Mouse (Mus musculus) cerebellum, adult 2 months (tissue): ENCODE results near the gene Nup188. TPM values are rescaled to one million over a fixed set of nuclear protein-coding genes. Genes with fewer than 3 reads are reported as not detected.

Source experiments
- DNase-seq, 2 experiments: peaks; one replicate each; pipeline ENCODE4 v3.0.0; 2021
- H3K27ac ChIP-seq: fragments of 200-500 bp; 2 replicates; pipeline ENCODE4 v1.5.1; 2012; ENCODE audit warnings: low read length, control low read depth, inconsistent platforms; ENCODE audit not compliant: insufficient read depth
- H3K27me3 ChIP-seq: fragments of 200-500 bp; 2 replicates; pipeline ENCODE4 v1.6.1; 2012; ENCODE audit warnings: inconsistent platforms, mild to moderate bottlenecking, low read length, moderate library complexity; ENCODE audit not compliant: control insufficient read depth, insufficient read depth
- H3K4me1 ChIP-seq: fragments of 200-500 bp; 2 replicates; pipeline ENCODE4 v1.6.1; 2011; ENCODE audit warnings: low read length; ENCODE audit not compliant: control insufficient read depth, insufficient read depth
- H3K4me3 ChIP-seq: fragments of 200-500 bp; replicated peaks from 2 replicates; pipeline ENCODE3; 2011; ENCODE audit warnings: mild to moderate bottlenecking, low read depth, low read length, control low read depth; ENCODE audit not compliant: insufficient read depth
- CTCF ChIP-seq: fragments of 200-500 bp; IDR thresholded peaks from 2 replicates; pipeline ENCODE4 v1.5.1; 2011; ENCODE audit warnings: low read depth, mild to moderate bottlenecking, control low read depth, low read length, moderate library complexity, borderline replicate concordance; ENCODE audit not compliant: insufficient read depth
- POLR2A ChIP-seq: fragments of 200-500 bp; IDR thresholded peaks from 2 replicates; pipeline ENCODE4 v1.6.1; 2011; ENCODE audit warnings: low read length, control low read depth, borderline replicate concordance; ENCODE audit not compliant: insufficient read depth
- WGBS: fragments of 180-500 bp; shearing (Covaris S2); methylation state at CpG from one replicate; pipeline ENCODE4 v1.1.7; 2018; 5-methylcytosine and 5-hydroxymethylcytosine counted together
- polyA plus RNA-seq: library from polyadenylated mRNA; depleted of rRNA; stranded (reverse); fragments of >200 nt; gene quantifications from 2 replicates; pipeline ENCODE4 v1.2.3, GENCODE M21; 2012

Gene Nup188
- polyA plus RNA-seq, 1 experiment = 19.4 TPM

DNA sequence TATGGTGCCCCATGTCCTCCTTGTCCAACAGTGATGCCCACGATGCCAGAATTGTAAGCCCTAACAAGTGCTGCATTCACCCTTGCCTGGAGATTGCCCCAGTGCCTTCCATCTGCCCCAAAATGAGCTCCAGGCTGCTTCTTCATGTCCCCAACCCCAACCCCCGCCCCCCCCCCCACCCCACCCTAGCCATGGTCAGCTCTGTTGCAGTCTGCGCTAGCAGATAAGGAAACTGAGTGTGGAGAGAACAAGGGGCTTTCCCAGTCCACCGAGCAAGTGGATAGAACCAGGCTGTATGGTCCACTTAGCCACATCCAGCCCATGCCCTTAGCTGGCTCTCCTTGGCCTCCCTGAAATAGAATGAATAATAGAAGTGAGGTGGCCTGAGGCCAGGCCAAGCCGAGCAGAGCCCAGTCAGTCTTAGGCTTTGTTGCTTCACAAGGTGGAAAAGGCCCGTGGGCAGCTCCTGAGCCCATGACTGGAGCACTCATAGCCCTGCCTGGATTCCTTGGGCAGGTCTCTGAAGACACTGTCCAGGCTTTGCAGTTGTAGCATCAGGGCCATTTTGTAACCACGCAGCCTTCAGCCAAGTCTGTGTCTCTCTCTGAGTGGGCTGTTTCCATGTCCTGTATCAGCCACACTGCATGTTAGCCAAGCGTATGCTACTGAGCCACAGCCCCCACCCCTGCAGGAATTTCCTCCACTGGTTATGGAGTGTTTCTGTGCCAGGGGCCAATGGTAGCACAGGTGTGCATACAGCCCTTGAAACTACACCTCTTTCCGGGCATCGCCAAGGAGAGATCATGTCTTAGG is 94.6 kb downstream of the Nup188 start:
- 80% methylated on average over 10 of the region's 10 CpGs for WGBS
- Histone ChIP-seq H3K4me3 (no peak overlapping the region), H3K27me3 (no peaks in the 10 kb centered on the region), H3K27ac (no peak overlapping the region), H3K4me1 (no peaks in the 10 kb centered on the region)
- TF ChIP-seq CTCF = no peak
- no peak for TF ChIP-seq POLR2A
- no peak for DNase-seq

DNA sequence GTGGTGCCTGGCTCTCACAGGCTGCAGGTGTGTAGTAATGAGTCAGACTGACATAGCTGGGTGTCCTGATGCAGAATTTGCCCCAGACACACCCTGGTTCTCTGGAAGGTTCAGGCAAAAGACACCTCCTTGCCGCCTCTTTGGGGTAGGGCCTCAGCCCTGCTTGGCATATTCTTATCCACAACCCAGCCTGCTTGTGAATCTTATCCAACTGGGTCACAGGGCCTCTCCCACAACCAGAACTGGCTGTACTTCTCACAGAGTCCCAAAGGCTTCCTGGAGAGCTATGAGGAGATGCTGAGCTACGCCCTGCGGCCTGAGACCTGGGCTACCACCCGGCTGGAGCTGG is 95.2 kb downstream of the Nup188 start:
- Histone ChIP-seq H3K27me3 (no peaks in the 10 kb centered on the region), H3K4me3 (no peak overlapping the region), H3K27ac (no peak overlapping the region), H3K4me1 (no peaks in the 10 kb centered on the region)
- TF ChIP-seq POLR2A (no peak), CTCF (no peak)
- 90% methylated on average over 4 of the region's 4 CpGs for WGBS
- DNase-seq = no peak

DNA sequence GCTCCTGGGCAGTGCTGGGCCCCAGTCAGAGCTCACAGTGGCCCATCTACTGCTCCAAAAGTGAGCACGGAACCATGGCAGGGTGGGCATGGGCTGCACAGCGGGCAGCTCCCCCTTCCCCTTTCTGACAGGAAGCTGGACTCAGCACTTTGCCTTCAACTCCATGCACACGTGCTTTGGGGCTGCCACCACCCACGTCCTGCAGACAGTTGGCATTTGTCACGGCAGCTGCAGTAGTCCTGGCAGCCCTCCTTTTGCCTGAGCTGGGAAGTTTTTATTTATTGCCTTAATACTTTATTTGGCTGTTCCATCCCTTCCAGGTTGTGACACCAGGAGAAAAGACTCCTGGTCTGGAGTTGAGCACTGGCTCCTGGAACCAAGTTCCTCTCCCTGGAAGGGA is 98.6 kb downstream of the Nup188 start:
- no peak for DNase-seq
- H3K27me3 ChIP-seq = no peaks in the 10 kb centered on the region

DNA sequence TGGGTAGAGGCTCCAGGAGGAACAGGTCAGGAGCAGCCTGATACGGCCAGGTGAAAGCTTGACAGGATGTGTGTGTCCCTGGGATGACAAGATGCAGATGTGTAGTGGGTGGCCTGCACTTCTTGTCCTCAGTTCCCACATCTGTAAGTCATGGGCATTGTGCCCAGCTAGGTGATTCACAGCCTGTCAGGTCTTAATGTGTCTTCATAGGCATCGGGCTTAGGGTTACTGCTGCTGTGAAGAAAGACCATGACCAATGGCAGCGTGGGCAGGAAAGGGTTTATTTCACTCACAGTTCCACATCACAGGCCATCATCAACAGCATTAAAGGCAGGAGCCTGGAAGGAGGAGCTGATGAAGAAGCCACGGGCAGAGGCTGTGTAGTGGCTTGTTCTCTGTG is 99.4 kb downstream of the Nup188 start:
- TF ChIP-seq CTCF = no peak
- TF ChIP-seq POLR2A = no peak
- no peak for DNase-seq
- 72% methylated on average over 4 of the region's 4 CpGs for WGBS
- Histone ChIP-seq H3K27ac (no peak overlapping the region), H3K4me1 (no peaks in the 10 kb centered on the region), H3K4me3 (no peak overlapping the region), H3K27me3 (no peaks in the 10 kb centered on the region)

More for the DNA sequence above, 98.6 kb downstream of the Nup188 start:
- 37% methylated on average over 5 of the region's 5 CpGs for WGBS
- TF ChIP-seq CTCF = no peak
- no peak for TF ChIP-seq POLR2A
- no peak overlapping the region for H3K27ac ChIP-seq
- no peaks in the 10 kb centered on the region for H3K4me1 ChIP-seq
- H3K4me3 ChIP-seq = no peak overlapping the region

DNA sequence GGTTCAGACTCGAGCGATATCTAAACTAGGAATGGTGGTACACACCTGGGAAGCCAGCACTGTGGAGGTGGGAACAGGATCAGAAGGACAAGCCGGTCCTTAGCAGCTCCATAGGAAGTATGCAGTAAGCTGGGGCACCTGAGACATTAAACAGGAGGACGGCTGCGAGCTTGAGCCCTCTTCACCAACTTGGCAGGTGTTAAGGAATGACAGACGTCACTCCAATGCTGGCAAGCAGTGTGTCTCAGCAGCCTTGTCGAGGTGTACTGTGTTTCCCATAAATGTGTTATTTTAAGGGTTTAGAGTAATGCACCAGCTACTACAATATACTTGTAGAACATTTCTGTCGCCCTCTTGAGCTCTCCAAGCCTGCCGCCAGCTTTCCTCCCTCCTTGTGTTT is 100.7 kb downstream of the Nup188 start:
- Histone ChIP-seq H3K4me1 (no peaks in the 10 kb centered on the region), H3K27ac (no peak overlapping the region), H3K27me3 (no peaks in the 10 kb centered on the region), H3K4me3 (no peak overlapping the region)
- DNase-seq = no peak
- WGBS = 64% methylated on average over 9 of the region's 9 CpGs
- TF ChIP-seq POLR2A (no peak), CTCF (no peak)

DNA sequence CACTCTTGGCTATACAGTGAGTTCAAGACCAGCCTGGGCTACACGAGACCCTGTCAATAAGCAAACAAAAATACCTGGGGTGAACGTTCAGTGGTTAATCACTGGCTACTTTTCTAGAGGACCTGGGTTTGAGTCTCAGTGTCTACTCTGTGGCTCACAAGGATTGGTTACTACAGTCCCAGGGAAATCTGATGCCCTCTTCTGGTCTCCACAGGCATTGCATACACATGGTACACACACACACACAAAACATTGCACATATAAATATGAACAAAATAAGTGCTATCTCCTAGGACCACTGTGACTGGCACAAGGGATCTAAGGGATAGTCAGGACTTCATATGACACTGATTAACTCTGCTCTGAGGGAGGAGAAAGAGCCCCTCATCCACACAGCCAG is 102.8 kb downstream of the Nup188 start:
- no peak for DNase-seq
- Histone ChIP-seq H3K27ac (no peak overlapping the region), H3K4me1 (peaks cover 7% of the 10 kb centered on the region), H3K27me3 (no peaks in the 10 kb centered on the region), H3K4me3 (no peak overlapping the region)
- WGBS = 93% methylated on average over 2 of the region's 2 CpGs
- no peak for TF ChIP-seq CTCF
- no peak for TF ChIP-seq POLR2A

DNA sequence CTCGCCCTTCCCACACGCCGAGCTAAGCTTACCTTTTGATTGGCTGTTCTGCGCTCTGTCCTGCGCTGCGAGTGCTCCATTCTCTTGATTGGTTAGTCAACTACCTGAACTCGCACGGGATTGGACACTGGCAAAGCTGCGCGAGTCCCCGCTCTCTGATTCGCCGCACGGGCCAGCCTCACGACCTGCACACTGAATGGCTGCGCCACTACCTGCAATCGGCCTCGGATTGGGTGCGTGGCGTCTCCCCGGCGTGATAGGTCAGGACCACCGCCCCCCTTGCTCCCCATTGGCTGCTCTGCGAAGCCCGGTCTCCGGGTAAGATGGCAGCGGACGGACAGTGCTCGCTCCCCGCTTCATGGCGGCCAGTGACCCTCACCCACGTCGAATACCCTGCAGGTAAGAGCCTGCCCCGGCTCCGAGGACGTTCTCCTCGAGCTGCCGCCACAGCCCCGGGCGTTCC is 105.9 kb downstream of the Nup188 start, which contains the start of gene Dolpp1:
Gene Dolpp1 (plus strand): TSS at position 141 of the 463 bp plus-strand sequence.
- peak; percentile 83; the same call in 1 of the 2 replicates for TF ChIP-seq POLR2A
- no peak for TF ChIP-seq CTCF
- peak within 1 kb of the TSS; percentile 45 for H3K27ac ChIP-seq
- DNase-seq = peak; percentile 97 to 99
- peaks cover 10% of the 10 kb centered on the region for H3K4me1 ChIP-seq
- H3K27me3 ChIP-seq = no peaks in the 10 kb centered on the region
- under 1% methylated on average over 40 of the region's 40 CpGs for WGBS
- peak within 1 kb of the TSS; percentile 67 for H3K4me3 ChIP-seq

DNA sequence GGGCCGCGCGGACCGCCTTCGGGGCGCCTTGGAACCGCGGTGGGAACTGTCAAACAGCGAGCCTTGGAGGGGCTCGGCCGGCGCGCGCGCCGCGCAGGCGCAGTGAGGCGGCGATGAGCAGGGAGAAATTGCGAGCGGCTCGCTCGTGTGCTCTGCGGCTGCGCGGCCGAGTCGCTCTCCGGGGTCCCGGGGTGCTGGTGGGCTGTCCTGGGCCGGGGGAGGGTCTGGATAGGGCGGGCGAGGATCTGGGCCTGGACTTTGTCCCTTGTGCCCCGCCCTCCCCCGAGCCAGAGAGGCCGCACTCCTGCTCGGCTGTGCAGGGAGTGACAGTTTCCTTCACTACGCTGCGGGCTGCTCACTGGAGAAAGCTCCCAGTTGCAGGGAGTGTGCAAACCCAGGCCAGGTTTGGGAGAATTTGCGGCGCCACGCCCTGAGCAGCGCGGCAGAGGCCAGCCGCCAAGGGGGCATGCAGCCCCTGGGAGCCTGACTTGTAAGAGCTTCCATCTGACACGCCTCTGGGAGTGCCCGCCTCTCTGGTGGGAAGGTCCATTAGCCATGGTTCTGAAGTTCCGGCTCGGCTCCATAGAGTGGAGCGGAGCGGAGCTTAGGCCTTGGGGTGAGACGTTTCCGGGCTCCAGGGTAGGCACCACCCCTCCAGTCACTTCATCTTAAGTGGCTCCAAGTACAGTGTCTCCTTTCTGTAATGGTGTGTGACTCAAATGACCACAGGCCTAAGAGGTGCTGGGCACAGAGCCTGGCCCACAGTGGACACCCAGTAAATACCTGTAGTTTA is 106.6 kb downstream of the Nup188 start:
- H3K4me3 ChIP-seq = peak overlapping the region; percentile 67
- H3K27me3 ChIP-seq = no peaks in the 10 kb centered on the region
- TF ChIP-seq POLR2A = peak; percentile 9; the same call in 1 of the 2 replicates
- TF ChIP-seq CTCF = no peak
- WGBS = 1% methylated on average over 54 of the region's 54 CpGs
- peak overlapping the region; percentile 45 for H3K27ac ChIP-seq
- peak in 1 of 2 experiments; percentile 54 for DNase-seq
- H3K4me1 ChIP-seq = peaks cover 10% of the 10 kb centered on the region
